Mouse (Mus musculus) heart, embryonic 16.5 days (tissue): ENCODE measurements at regions not wholly inside any gene's neighbourhood (a gene's known extent, or its start where the extent isn't known, plus 50 kb on each side); places are given as distances from the start of the nearest gene placed in this dataset.

Experiments used
- ATAC-seq: fragments of 200-750 bp; cut with Nextera tagmentation; replicated peaks from 2 replicates; pipeline ENCODE4 v1.8.0; 2017; ENCODE audit warnings: moderate number of reproducible peaks; ENCODE audit not compliant: insufficient read depth, low FRiP score; ENCODE audit errors: extremely low read depth
- H3K27ac ChIP-seq: fragments of 300-500 bp; sonication (generic); 2 replicates; pipeline ENCODE4 v1.5.1; 2014; ENCODE audit warnings: mild to moderate bottlenecking, low read length, control low read depth, moderate library complexity
- H3K27me3 ChIP-seq: fragments of 300-500 bp; sonication (generic); 2 replicates; pipeline ENCODE4 v1.6.1; 2014; ENCODE audit warnings: low read length, mixed read lengths; ENCODE audit not compliant: control insufficient read depth, insufficient read depth
- H3K36me3 ChIP-seq: fragments of 300-500 bp; sonication (generic); 2 replicates; pipeline ENCODE4 v1.6.1; 2014; ENCODE audit not compliant: control insufficient read depth, insufficient read depth
- H3K4me1 ChIP-seq: fragments of 300-500 bp; sonication (generic); 2 replicates; pipeline ENCODE4 v1.6.1; 2014; ENCODE audit warnings: low read length, mixed read lengths; ENCODE audit not compliant: control insufficient read depth, insufficient read depth
- H3K4me2 ChIP-seq: fragments of 300-500 bp; sonication (generic); 2 replicates; pipeline ENCODE4 v1.6.1; 2014; ENCODE audit warnings: low read depth, mild to moderate bottlenecking, control low read depth, low read length
- H3K4me3 ChIP-seq: fragments of 300-500 bp; sonication (generic); 2 replicates; pipeline ENCODE4 v1.5.1; 2014; ENCODE audit warnings: mild to moderate bottlenecking, control low read depth, low read length
- H3K9ac ChIP-seq: fragments of 300-500 bp; sonication (generic); 2 replicates; pipeline ENCODE4 v1.6.1; 2014; ENCODE audit warnings: low read length, control low read depth
- H3K9me3 ChIP-seq: fragments of 300-500 bp; sonication (generic); replicated peaks from 2 replicates; pipeline ENCODE4 v1.6.1; 2016; ENCODE audit warnings: low read length; ENCODE audit not compliant: control insufficient read depth
- WGBS: fragments of 180-500 bp; shearing (Covaris S2); extraction: QIAGEN DNeasy Blood & Tissue Kit; methylation state at CpG from one replicate; pipeline ENCODE4 v1.1.7; 2014; 5-methylcytosine and 5-hydroxymethylcytosine counted together

DNA sequence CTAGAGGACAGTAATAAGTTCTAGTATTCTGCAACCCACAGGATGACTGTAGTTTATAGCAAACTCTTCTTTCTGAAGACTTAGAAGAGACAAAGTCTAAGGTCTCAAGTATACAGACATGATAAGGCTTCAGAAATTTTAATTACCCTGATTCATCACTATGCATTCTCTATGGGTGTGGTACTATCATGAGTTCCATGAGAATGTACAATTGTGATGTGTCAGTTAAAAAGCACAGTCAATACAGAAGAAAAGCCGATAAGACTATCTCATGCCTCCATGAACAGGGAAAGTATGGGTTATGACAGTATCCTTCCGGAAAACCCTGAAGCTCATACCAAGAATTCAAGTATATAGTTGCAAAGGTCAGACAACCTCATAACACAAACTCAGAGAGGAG lies 333.8 kb upstream of the Pitrm1 start:
- H3K4me1 ChIP-seq = no peaks in the 10 kb centered on the region
- H3K27ac ChIP-seq = no peak overlapping the region
- H3K9me3 ChIP-seq = no peaks in the 10 kb centered on the region
- no peaks in the 10 kb centered on the region for H3K27me3 ChIP-seq
- no peak for ATAC-seq
- no peak overlapping the region for H3K9ac ChIP-seq
- no peak overlapping the region for H3K4me2 ChIP-seq
- WGBS = 89% methylated on average over 2 of the region's 2 CpGs
- no peak overlapping the region for H3K4me3 ChIP-seq
- H3K36me3 ChIP-seq = no peaks in the 10 kb centered on the region

DNA sequence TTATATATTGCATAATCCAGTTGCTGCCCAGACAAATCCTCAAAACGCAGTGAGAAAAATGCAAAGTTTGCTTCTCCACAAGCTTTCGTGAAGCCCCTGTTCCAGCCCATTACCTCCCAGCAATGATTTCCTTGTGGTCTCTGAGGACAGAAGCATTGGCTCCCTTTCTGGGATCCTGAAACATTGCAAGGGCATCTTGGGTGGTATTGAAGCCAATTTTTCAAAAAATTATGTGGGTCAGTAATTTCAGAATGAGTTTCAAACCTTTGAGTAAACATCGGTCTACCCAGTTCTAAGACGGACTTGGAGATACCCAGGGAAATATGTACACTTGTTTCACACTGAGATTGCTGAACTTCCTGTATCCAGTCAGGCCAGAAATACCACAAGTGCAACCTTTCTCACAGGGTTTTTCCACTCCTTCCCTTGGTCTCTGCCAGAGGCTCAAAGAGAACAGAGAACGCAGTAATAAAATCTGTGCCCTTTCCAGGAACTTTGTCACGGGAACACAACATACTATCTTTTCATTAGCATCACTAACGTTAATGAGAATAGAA lies 321.8 kb upstream of the Pitrm1 start:
- no peak overlapping the region for H3K4me2 ChIP-seq
- 81% methylated on average over 7 of the region's 7 CpGs for WGBS

DNA sequence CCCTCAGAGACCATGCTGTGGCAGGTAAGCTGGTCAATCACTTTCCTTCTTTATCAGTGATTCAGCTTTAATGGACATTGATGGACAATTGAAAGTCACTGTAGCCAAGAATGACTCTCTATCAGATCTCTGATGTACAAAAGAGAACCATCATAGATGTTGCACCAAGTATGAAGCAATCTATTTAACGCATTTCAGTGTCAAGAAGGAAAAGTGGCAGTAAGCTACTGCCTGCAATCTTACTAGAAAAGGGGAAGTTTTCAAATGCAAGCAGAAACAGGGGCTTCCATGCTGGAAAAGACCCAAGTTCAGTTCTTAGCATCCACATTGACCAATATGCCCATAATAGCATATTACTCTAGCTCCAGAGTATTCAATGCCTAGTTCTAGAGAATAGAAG lies 319.7 kb upstream of the Pitrm1 start:
- Histone ChIP-seq H3K9ac (no peak overlapping the region), H3K27me3 (no peaks in the 10 kb centered on the region), H3K4me3 (no peak overlapping the region), H3K4me2 (no peak overlapping the region), H3K36me3 (no peaks in the 10 kb centered on the region), H3K4me1 (no peaks in the 10 kb centered on the region), H3K27ac (no peak overlapping the region), H3K9me3 (no peaks in the 10 kb centered on the region)
- 82% methylated on average over 1 of the region's 1 CpGs for WGBS
- no peak for ATAC-seq

More for the DNA sequence above, 321.8 kb upstream of the Pitrm1 start:
- Histone ChIP-seq H3K9me3 (no peaks in the 10 kb centered on the region), H3K9ac (no peak overlapping the region), H3K36me3 (no peaks in the 10 kb centered on the region), H3K27me3 (no peaks in the 10 kb centered on the region), H3K4me3 (no peak overlapping the region), H3K4me1 (no peaks in the 10 kb centered on the region), H3K27ac (no peak overlapping the region)
- no peak for ATAC-seq

DNA sequence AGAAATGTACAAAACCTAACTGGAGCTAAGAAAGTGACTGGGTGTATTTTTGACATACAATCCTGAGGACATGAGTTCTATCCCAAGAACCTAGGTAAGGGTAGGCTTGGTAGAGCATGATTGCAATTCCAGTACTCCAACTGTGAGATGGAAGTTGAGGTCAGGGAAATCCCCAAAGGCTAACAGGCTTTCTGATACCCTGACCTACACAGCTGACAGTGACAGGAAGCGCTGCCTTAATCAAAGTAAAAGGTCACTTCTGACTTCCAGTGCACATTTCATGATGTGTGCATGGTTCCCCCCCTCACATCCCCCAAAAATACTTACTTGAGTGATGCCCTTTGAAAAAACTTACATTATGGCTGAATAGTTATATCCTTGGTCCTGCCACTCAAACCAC lies 312.6 kb upstream of the Pitrm1 start:
- whole genome bisulfite sequencing = 89% methylated on average over 1 of the region's 1 CpGs
- H3K4me2 ChIP-seq = no peak overlapping the region
- H3K4me1 ChIP-seq = no peaks in the 10 kb centered on the region
- no peak overlapping the region for H3K4me3 ChIP-seq
- ATAC-seq = no peak
- no peaks in the 10 kb centered on the region for H3K9me3 ChIP-seq
- H3K27ac ChIP-seq = no peak overlapping the region
- H3K36me3 ChIP-seq = no peaks in the 10 kb centered on the region
- no peak overlapping the region for H3K9ac ChIP-seq
- H3K27me3 ChIP-seq = no peaks in the 10 kb centered on the region

DNA sequence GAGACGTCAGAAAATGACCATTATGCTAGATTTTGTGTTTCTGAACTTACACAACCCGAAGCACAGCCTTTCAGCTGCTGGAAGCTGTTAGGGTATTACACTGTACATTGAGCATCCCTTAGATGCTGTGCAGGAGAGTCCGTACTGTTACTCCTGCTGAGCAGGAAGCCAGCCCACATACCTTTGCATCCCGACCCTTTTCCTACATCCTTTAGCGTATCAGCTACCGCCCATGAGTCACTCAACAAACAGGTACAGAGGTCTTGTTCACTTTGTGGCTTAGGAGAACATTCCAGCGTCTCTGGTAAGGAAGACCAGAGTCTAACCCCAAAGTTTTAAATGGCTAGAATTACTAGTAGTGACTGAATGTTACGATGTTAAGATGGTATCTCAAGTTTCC lies 311.4 kb upstream of the Pitrm1 start:
- Histone ChIP-seq H3K4me2 (no peak overlapping the region), H3K9me3 (no peaks in the 10 kb centered on the region), H3K4me3 (no peak overlapping the region), H3K27ac (no peak overlapping the region), H3K9ac (no peak overlapping the region), H3K36me3 (no peaks in the 10 kb centered on the region), H3K4me1 (no peaks in the 10 kb centered on the region), H3K27me3 (no peaks in the 10 kb centered on the region)
- 80% methylated on average over 8 of the region's 8 CpGs for WGBS
- ATAC-seq = no peak

DNA sequence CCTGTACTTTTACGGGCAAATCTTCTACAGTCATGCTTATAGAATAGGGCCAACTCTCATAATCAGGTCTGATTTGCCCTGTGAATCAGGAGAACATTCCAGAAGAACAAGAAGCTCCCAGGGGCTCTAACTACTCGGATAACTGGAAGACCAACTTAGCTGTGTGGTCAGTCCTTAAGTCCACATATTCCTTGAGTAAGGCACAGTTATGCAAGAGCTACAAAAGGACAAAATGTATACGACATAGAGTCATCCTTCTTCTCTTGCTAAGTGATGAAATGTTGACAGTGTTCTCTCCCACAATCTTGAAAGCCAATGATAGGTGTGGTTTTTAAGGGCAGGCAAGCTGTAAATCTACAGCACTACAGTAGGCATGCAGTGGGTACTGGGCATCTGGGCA lies 310.7 kb upstream of the Pitrm1 start:
- WGBS = 68% methylated on average over 3 of the region's 3 CpGs
- no peaks in the 10 kb centered on the region for H3K27me3 ChIP-seq

DNA sequence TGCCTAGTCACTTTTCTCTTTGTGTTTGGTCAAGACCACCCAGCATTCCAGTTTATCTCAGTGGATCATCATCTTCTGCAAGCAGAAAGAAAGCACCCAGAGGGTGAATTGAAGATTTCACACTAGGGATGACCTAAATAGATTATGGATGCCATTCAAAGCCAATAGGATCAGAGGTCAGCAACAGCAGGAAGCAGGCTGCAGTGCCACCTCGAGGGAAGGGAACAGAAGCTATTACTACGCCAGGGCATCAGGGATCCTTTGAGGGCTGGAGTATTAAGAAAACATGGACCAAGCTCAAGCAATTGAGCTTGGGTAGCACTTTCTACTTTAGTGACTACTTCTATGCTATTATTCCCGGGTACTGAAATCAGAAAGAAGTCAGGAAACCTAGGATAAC lies 307.1 kb upstream of the Pitrm1 start:
- H3K9ac ChIP-seq = no peak overlapping the region
- WGBS = 54% methylated on average over 3 of the region's 3 CpGs

More for the DNA sequence above, 310.7 kb upstream of the Pitrm1 start:
- H3K9me3 ChIP-seq = no peaks in the 10 kb centered on the region
- no peak overlapping the region for H3K27ac ChIP-seq
- no peaks in the 10 kb centered on the region for H3K4me1 ChIP-seq
- no peak overlapping the region for H3K4me3 ChIP-seq
- no peaks in the 10 kb centered on the region for H3K36me3 ChIP-seq
- H3K4me2 ChIP-seq = no peak overlapping the region
- no peak for ATAC-seq
- no peak overlapping the region for H3K9ac ChIP-seq

DNA sequence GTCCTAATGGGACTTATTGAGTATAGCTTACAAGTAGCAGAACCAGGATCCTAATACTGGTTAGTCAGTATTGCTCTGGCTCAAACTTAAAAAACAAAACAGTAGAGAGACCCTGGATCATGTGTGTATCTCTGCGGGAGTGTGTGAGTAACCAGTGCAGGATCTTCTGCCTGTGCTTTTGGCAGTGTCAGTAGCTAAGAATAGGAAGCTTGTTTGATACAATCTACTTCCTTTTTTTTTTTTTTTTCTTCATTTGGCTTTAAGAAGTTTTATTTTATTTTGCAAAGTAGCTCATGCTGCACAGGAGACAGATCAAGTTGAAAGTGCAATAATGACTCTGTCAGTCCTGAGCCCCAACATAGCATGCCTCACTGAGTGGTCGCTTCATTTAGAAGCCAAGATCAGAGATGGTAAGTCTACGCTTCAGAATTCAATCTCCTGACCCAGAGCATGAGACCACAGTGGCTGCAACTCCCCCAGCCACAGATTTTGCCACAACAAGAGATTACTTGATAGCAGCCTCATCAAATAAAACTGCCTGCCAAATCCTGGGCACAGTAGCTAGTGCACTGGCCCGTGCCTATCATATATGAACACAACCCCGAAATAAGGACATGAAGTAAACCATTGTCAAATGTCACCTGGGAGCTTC lies 306.4 kb upstream of the Pitrm1 start:
- no peak for ATAC-seq

More for the DNA sequence above, 307.1 kb upstream of the Pitrm1 start:
- H3K27ac ChIP-seq = no peak overlapping the region
- no peak overlapping the region for H3K4me2 ChIP-seq
- H3K36me3 ChIP-seq = no peaks in the 10 kb centered on the region
- no peaks in the 10 kb centered on the region for H3K9me3 ChIP-seq
- no peaks in the 10 kb centered on the region for H3K4me1 ChIP-seq
- ATAC-seq = no peak
- H3K4me3 ChIP-seq = no peak overlapping the region
- H3K27me3 ChIP-seq = no peaks in the 10 kb centered on the region

DNA sequence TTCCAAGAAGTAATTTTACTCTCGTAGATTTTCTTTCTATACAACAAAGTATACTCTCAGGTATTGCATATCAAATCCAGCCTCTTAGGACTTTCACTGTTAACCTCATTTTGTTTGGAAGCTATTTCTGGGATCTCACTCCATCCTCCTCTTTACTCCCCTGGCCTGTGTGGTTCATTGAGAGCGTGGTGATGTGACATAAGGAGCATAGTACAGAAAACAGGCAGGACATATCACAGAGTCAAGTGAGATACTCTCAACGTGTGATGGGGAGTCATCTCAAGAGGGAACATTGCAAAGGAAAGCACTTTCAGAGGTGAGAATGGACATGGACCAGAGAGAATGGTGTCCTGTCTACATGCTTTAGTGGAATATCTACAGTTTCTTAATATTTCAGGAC lies 297.8 kb upstream of the Pitrm1 start:
- no peak overlapping the region for H3K4me2 ChIP-seq
- H3K4me3 ChIP-seq = no peak overlapping the region
- H3K27ac ChIP-seq = peak overlapping the region; percentile 39
- 45% methylated on average over 3 of the region's 3 CpGs for WGBS
- H3K36me3 ChIP-seq = no peaks in the 10 kb centered on the region
- H3K27me3 ChIP-seq = no peaks in the 10 kb centered on the region
- no peaks in the 10 kb centered on the region for H3K9me3 ChIP-seq
- H3K9ac ChIP-seq = no peak overlapping the region
- H3K4me1 ChIP-seq = peaks cover 17% of the 10 kb centered on the region
- peak; percentile 74 for ATAC-seq

More for the DNA sequence above, 306.4 kb upstream of the Pitrm1 start:
- H3K4me3 ChIP-seq = no peak overlapping the region
- no peaks in the 10 kb centered on the region for H3K4me1 ChIP-seq
- no peak overlapping the region for H3K27ac ChIP-seq
- no peaks in the 10 kb centered on the region for H3K27me3 ChIP-seq
- no peaks in the 10 kb centered on the region for H3K9me3 ChIP-seq
- H3K9ac ChIP-seq = no peak overlapping the region
- no peak overlapping the region for H3K4me2 ChIP-seq
- 82% methylated on average over 5 of the region's 5 CpGs for WGBS
- H3K36me3 ChIP-seq = no peaks in the 10 kb centered on the region
